Mouse (Mus musculus) lung, adult 10 weeks (tissue): Measurements from ENCODE around the gene Slc1a7. TPM values are rescaled to one million over a fixed set of nuclear protein-coding genes. Genes with fewer than 3 reads are reported as not detected.

ENCODE experiments used
- polyA plus RNA-seq: library from polyadenylated mRNA; stranded (reverse); fragments of 350-450 nt; fragmentation: Illumina TruSeq; extraction: RNeasy Lipid Tissue Mini Kit (QIAGEN cat#74804); gene quantifications from one replicate; pipeline ENCODE4 v1.2.3, GENCODE M21; 2014; ENCODE audit warnings: low read depth, low replicate concordance; ENCODE audit not compliant: insufficient read depth

The Slc1a7 gene
- polyA plus RNA-seq, result 0.28 TPM

DNA sequence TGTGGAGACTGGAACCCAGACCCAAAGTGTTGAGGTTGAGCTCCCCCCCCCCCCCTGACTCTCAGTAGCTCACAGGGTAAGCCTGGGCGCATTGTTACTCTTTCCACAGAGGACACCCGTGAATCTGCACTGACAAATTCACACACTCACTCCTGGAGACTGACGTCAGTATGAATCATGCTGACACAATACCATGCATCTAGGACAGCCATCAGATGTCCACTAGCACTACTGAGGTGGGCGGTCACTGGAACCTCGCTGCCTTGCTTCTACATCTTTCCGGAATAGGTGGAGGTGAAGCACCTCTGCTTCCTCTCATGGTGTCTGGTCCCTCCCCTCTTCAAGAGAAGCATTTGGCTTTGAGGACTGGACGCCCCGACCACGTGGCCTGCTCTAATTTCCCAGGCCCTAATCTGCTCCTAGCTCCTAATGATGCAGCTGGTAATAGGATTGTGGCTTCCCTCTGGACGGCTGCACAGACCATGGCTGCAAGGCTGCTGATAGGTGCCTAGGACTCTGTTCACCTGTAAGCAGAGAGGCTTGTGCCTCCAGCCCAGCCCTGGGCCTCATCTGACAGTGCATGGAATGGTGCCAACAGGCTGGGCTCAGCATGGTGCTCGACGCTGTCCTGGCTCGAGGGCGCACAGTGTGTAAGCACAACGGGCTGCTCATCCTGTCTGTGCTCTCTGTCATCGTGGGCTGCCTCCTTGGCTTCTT is at the start of gene Slc1a7:
Gene Slc1a7 (plus strand): TSS at position 367 of the 717 bp plus-strand sequence.

DNA sequence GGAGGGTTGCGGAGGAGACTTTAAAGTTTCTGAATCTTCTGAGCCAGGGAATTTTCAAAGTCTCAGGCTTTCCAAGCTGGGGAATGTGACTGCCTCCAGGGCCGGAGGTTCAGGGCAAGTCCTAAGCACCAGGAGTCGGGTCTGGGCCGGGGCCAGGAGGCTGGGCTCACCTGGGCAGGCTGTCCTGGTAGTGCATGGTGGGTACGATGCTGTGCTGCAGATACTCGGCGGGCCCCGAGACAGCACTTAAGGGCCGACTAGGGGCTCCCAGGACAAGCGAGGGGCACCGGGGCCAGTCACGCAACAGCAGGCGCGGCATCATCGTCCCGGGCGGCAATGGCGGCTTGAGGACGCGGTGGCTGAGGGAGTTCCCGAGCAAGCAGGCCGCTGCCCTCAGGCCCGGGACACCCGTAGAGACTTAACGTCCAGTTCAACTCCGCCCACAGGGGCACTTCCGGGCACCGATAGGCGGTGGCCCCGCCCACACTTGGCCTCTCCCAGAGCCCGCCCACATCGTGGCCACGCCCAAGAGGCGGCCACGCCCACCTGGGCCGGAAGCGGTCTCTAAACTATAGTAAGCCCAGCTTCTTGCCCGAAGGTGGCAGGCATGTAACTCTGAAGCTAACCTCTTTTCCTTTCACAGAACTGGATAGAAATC is 44.9 kb upstream of the Slc1a7 start, which contains the start of gene Cpt2:
Gene Cpt2 (minus strand): TSS at position 466 of the 658 bp plus-strand sequence.

Other genes starting within 250 kb of the Slc1a7 start
- gene Lrp8, start 166.1 kb upstream of the Slc1a7 start, polyA plus RNA-seq, result 0.30 TPM
- 108 TPM for gene Magoh, start 88.6 kb upstream of the Slc1a7 start, polyA plus RNA-seq
- 64.7 TPM for gene 0610037L13Rik, start 78.5 kb upstream of the Slc1a7 start, polyA plus RNA-seq
- gene Cpt2, start 44.7 kb upstream of the Slc1a7 start, polyA plus RNA-seq, result 18.2 TPM
- gene Podn, start 128.1 kb downstream of the Slc1a7 start, polyA plus RNA-seq, result 12.4 TPM
- gene Scp2, start 176.7 kb downstream of the Slc1a7 start, polyA plus RNA-seq, result 431 TPM
- gene Echdc2, start 197.1 kb downstream of the Slc1a7 start, polyA plus RNA-seq, result 32.9 TPM
- gene Zyg11a, start 249.7 kb downstream of the Slc1a7 start, polyA plus RNA-seq, result not detected